Mouse (Mus musculus): ENCODE measurements around the gene Duox2. TPM values are rescaled to one million over a fixed set of nuclear protein-coding genes. Genes with fewer than 3 reads are reported as not detected.

The Duox2 gene
- polyA plus RNA-seq, 1 experiment from 2014 or later: 0.07 TPM

- 4% methylated on average over 7 of the region's 7 CpGs for WGBS
- Histone ChIP-seq H3K36me3 (ENCODE audit: control insufficient read depth, insufficient read depth, low read length) (no peaks in the 10 kb centered on the region), H3K4me3 (ENCODE audit: control insufficient read depth in 1 of 2, insufficient read depth in 1 of 2, low read depth in 1 of 2, low read length in 2 of 2) (no peak overlapping the region), H3K4me2 (ENCODE audit: low read length) (no peak overlapping the region), H3K9ac (ENCODE audit: low read length) (no peak overlapping the region), H3K4me1 (ENCODE audit: control insufficient read depth in 2 of 2, insufficient read depth in 2 of 2, low read length in 2 of 2) (peaks cover 7 to 24% of the 10 kb centered on the region in 2 experiments; a peak in 3 of 4 replicates), H3K27ac (replicated peaks in 1 of 2; ENCODE audit: control insufficient read depth in 1 of 2, insufficient read depth in 1 of 2, low read depth in 2 of 2, low read length in 2 of 2) (no peak overlapping the region), H3K27me3 (ENCODE audit: control insufficient read depth, insufficient read depth, low read length) (peaks cover 74% of the 10 kb centered on the region), H3K9me3 (ENCODE audit: control insufficient read depth, low read length) (no peaks in the 10 kb centered on the region)
- ATAC-seq (ENCODE audit: insufficient number of reproducible peaks, insufficient read depth, low FRiP score, low read depth): no peak
Observed at GRCm38 (mm10) chr2:122294916-122295315, 3.3 kb downstream of the Duox2 start.

DNA sequence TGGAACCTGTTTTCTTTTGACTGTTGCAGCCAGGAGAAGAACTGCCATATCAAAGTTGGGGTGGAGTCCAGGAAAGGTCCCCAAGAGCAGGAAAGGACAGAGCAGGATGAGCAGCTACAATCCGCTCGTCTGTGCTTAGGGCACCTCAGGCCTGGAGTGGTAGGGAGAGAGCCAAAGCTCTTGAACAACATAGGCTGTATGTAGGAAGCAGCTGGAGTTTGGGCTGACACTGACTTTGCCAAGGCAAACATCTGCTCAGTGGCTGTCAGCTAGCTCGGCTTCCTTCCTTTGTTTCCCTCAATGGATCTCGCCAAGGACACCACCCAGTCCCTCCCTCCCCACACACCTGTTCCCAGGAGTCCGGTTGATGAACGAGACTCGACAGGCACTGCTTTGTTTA, 12.1 kb downstream of the Duox2 start:
- H3K27ac ChIP-seq (replicated peaks in 1 of 2; ENCODE audit: control insufficient read depth in 1 of 2, insufficient read depth in 1 of 2, low read depth in 2 of 2, low read length in 2 of 2): peak overlapping the region in 1 of 2 experiments; percentile 42; a peak in 2 of 4 replicates
- 53% methylated on average over 7 of the region's 7 CpGs for WGBS
- H3K4me1 ChIP-seq (ENCODE audit: control insufficient read depth in 2 of 2, insufficient read depth in 2 of 2, low read length in 2 of 2): peaks cover 6 to 7% of the 10 kb centered on the region in 2 experiments; a peak in 3 of 4 replicates
- no peak overlapping the region for H3K4me3 ChIP-seq (ENCODE audit: control insufficient read depth in 1 of 2, insufficient read depth in 1 of 2, low read depth in 1 of 2, low read length in 2 of 2)
- H3K9ac ChIP-seq (ENCODE audit: low read length): no peak overlapping the region
- no peaks in the 10 kb centered on the region for H3K27me3 ChIP-seq (ENCODE audit: control insufficient read depth, insufficient read depth, low read length)
- no peaks in the 10 kb centered on the region for H3K36me3 ChIP-seq (ENCODE audit: control insufficient read depth, insufficient read depth, low read length)
- no peaks in the 10 kb centered on the region for H3K9me3 ChIP-seq (ENCODE audit: control insufficient read depth, low read length)
- H3K4me2 ChIP-seq (ENCODE audit: low read length): no peak overlapping the region
- peak; percentile 79 for ATAC-seq (ENCODE audit: insufficient number of reproducible peaks, insufficient read depth, low FRiP score, low read depth)

DNA sequence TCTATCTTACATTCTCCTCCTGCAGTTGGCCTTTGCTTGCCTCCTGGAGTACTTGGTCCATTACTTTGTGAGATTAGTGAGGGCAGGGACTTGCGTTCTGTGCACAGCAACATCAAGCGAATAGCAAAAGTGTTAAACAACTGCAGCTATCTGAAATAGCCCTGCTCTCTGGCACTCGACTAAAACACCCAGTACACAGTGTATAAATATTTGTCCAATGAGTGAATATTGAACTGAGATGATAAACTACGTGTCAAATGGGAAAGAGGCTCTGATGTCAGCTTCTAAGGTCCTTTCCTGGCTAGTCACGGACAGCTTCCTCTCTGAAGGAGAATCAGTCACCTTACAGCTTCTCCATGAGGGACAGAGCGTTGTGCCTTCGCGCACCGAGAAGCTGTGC, 14.2 kb downstream of the Duox2 start:
- H3K27ac ChIP-seq (replicated peaks in 1 of 2; ENCODE audit: control insufficient read depth in 1 of 2, insufficient read depth in 1 of 2, low read depth in 2 of 2, low read length in 2 of 2): no peak overlapping the region
- H3K27me3 ChIP-seq (ENCODE audit: control insufficient read depth, insufficient read depth, low read length): no peaks in the 10 kb centered on the region
- H3K4me1 ChIP-seq (ENCODE audit: control insufficient read depth in 2 of 2, insufficient read depth in 2 of 2, low read length in 2 of 2): peaks cover 6 to 7% of the 10 kb centered on the region in 2 experiments; a peak in 3 of 4 replicates
- no peak overlapping the region for H3K4me2 ChIP-seq (ENCODE audit: low read length)
- no peak for ATAC-seq (ENCODE audit: insufficient number of reproducible peaks, insufficient read depth, low FRiP score, low read depth)
- H3K9me3 ChIP-seq (ENCODE audit: control insufficient read depth, low read length): no peaks in the 10 kb centered on the region
- WGBS: 75% methylated on average over 9 of the region's 9 CpGs
- H3K36me3 ChIP-seq (ENCODE audit: control insufficient read depth, insufficient read depth, low read length): no peaks in the 10 kb centered on the region
- H3K9ac ChIP-seq (ENCODE audit: low read length): no peak overlapping the region
- H3K4me3 ChIP-seq (ENCODE audit: control insufficient read depth in 1 of 2, insufficient read depth in 1 of 2, low read depth in 1 of 2, low read length in 2 of 2): no peak overlapping the region

GRCm38 (mm10) chr2:122278769-122279168, 19.5 kb downstream of the Duox2 start:
- Histone ChIP-seq H3K27me3 (ENCODE audit: control insufficient read depth, insufficient read depth, low read length) (no peaks in the 10 kb centered on the region), H3K9me3 (ENCODE audit: control insufficient read depth, low read length) (no peaks in the 10 kb centered on the region), H3K27ac (replicated peaks in 1 of 2; ENCODE audit: control insufficient read depth in 1 of 2, insufficient read depth in 1 of 2, low read depth in 2 of 2, low read length in 2 of 2) (no peak overlapping the region), H3K4me2 (ENCODE audit: low read length) (no peak overlapping the region), H3K9ac (ENCODE audit: low read length) (no peak overlapping the region), H3K4me1 (ENCODE audit: control insufficient read depth in 2 of 2, insufficient read depth in 2 of 2, low read length in 2 of 2) (no peaks in the 10 kb centered on the region), H3K36me3 (ENCODE audit: control insufficient read depth, insufficient read depth, low read length) (no peaks in the 10 kb centered on the region), H3K4me3 (ENCODE audit: control insufficient read depth in 1 of 2, insufficient read depth in 1 of 2, low read depth in 1 of 2, low read length in 2 of 2) (no peak overlapping the region)
- no peak for ATAC-seq (ENCODE audit: insufficient number of reproducible peaks, insufficient read depth, low FRiP score, low read depth)
- 68% methylated on average over 3 of the region's 3 CpGs for WGBS

DNA sequence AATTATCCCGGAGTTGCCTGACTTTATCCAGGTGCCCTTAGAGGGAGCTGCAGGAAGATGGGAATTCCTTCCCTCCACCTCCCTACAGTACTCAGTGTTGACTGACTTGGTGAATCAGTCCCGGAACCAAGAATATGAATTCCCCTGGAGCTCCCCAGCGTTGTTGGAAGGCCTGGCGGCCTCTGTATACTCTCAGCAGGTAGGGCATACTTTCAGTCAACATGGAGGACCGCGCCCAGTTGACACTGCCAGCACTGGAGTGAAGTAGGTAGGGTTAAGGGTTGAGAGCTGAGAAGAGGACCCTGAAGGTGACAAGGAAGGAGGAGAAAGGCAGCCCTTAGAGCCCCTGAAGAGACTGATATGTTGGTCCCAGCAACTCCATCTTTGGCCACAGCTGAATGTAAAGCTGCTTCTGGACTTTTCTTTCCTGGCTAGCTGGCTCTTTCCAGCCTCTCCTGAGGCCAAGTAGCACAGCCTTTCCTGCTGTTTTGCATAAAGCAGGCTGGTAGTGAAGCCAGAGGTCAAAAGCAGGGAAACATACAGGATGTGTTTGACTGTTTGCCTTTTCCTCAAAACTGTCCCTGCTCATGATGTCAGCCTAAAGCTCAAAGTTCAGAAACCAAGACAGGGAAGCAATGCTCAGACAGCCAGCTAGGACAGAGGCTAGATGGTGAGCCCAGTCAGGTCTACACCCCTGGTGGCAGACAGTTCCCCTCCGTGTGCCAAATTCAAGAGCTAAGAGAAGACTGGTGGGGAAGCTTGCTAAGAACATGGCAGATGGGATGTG, 31.6 kb downstream of the Duox2 start:
- no peak for ATAC-seq (ENCODE audit: insufficient number of reproducible peaks, insufficient read depth, low FRiP score, low read depth)
- WGBS: 90% methylated on average over 7 of the region's 7 CpGs

GRCm38 (mm10) chr2:122264690-122265089, 33.6 kb downstream of the Duox2 start:
- H3K9ac ChIP-seq (ENCODE audit: low read length): no peak overlapping the region
- no peak for ATAC-seq (ENCODE audit: insufficient number of reproducible peaks, insufficient read depth, low FRiP score, low read depth)
- H3K4me2 ChIP-seq (ENCODE audit: low read length): no peak overlapping the region
- no peaks in the 10 kb centered on the region for H3K4me1 ChIP-seq (ENCODE audit: control insufficient read depth in 2 of 2, insufficient read depth in 2 of 2, low read length in 2 of 2)
- H3K4me3 ChIP-seq (ENCODE audit: control insufficient read depth in 1 of 2, insufficient read depth in 1 of 2, low read depth in 1 of 2, low read length in 2 of 2): no peak overlapping the region
- H3K9me3 ChIP-seq (ENCODE audit: control insufficient read depth, low read length): no peaks in the 10 kb centered on the region
- H3K27ac ChIP-seq (replicated peaks in 1 of 2; ENCODE audit: control insufficient read depth in 1 of 2, insufficient read depth in 1 of 2, low read depth in 2 of 2, low read length in 2 of 2): no peak overlapping the region
- 80% methylated on average over 3 of the region's 3 CpGs for WGBS
- peaks cover 27% of the 10 kb centered on the region for H3K36me3 ChIP-seq (ENCODE audit: control insufficient read depth, insufficient read depth, low read length)
- no peaks in the 10 kb centered on the region for H3K27me3 ChIP-seq (ENCODE audit: control insufficient read depth, insufficient read depth, low read length)

More for the DNA sequence above, 31.6 kb downstream of the Duox2 start:
- Histone ChIP-seq H3K4me2 (ENCODE audit: low read length) (no peak overlapping the region), H3K27me3 (ENCODE audit: control insufficient read depth, insufficient read depth, low read length) (no peaks in the 10 kb centered on the region), H3K27ac (replicated peaks in 1 of 2; ENCODE audit: control insufficient read depth in 1 of 2, insufficient read depth in 1 of 2, low read depth in 2 of 2, low read length in 2 of 2) (no peak overlapping the region), H3K9me3 (ENCODE audit: control insufficient read depth, low read length) (no peaks in the 10 kb centered on the region), H3K4me1 (ENCODE audit: control insufficient read depth in 2 of 2, insufficient read depth in 2 of 2, low read length in 2 of 2) (no peaks in the 10 kb centered on the region), H3K36me3 (ENCODE audit: control insufficient read depth, insufficient read depth, low read length) (peaks cover 14% of the 10 kb centered on the region; the same call in 1 of the 2 replicates), H3K9ac (ENCODE audit: low read length) (no peak overlapping the region), H3K4me3 (ENCODE audit: control insufficient read depth in 1 of 2, insufficient read depth in 1 of 2, low read depth in 1 of 2, low read length in 2 of 2) (no peak overlapping the region)

DNA sequence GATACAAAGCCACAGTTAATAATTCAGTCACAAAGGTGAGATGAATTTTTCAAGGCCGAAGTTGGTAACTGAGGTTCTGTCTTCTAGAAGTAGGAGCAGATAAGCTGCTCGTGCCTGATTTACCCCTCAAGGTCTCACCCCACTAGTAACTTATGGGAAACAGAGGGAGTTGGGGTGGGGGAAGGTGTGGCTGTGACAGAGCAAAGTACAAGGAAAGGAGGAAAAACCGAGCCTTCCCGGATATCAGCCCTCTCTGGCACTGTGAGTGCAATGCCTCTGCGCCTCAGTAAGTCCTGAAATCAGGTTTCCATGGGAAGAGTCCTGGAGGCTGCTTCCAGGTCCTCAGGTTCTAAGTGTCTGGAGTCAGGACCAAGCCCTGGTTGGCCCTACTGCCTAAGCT, 37.5 kb downstream of the Duox2 start:
- Histone ChIP-seq H3K4me3 (ENCODE audit: control insufficient read depth in 1 of 2, insufficient read depth in 1 of 2, low read depth in 1 of 2, low read length in 2 of 2) (no peak overlapping the region), H3K4me2 (ENCODE audit: low read length) (no peak overlapping the region), H3K36me3 (ENCODE audit: control insufficient read depth, insufficient read depth, low read length) (peaks cover 56% of the 10 kb centered on the region), H3K4me1 (ENCODE audit: control insufficient read depth in 2 of 2, insufficient read depth in 2 of 2, low read length in 2 of 2) (no peaks in the 10 kb centered on the region), H3K9me3 (ENCODE audit: control insufficient read depth, low read length) (no peaks in the 10 kb centered on the region), H3K9ac (ENCODE audit: low read length) (no peak overlapping the region), H3K27me3 (ENCODE audit: control insufficient read depth, insufficient read depth, low read length) (no peaks in the 10 kb centered on the region), H3K27ac (replicated peaks in 1 of 2; ENCODE audit: control insufficient read depth in 1 of 2, insufficient read depth in 1 of 2, low read depth in 2 of 2, low read length in 2 of 2) (no peak overlapping the region)
- no peak for ATAC-seq (ENCODE audit: insufficient number of reproducible peaks, insufficient read depth, low FRiP score, low read depth)
- 81% methylated on average over 5 of the region's 5 CpGs for WGBS

DNA sequence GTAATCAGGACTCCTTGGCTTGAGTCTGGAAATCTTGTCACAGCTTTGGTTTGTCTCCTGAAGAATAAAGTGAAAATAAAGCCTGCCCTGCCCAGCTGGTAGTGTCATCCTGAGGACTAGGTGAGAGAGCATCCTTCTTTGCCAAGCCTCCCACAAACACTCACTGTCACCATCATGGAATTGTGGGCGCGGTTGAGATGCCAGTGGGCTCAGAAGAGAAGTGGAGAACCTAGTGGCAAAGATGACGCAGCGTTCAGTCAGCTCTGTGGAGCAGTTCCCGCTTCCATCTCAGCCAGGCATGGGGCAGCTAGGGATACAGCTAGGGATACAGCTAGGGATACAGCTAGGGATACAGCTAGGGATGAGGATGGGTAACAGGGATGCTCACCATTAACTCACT, 42.3 kb downstream of the Duox2 start:
- H3K9ac ChIP-seq (ENCODE audit: low read length): no peak overlapping the region
- peaks cover 47% of the 10 kb centered on the region for H3K36me3 ChIP-seq (ENCODE audit: control insufficient read depth, insufficient read depth, low read length)
- no peak overlapping the region for H3K4me2 ChIP-seq (ENCODE audit: low read length)
- no peaks in the 10 kb centered on the region for H3K4me1 ChIP-seq (ENCODE audit: control insufficient read depth in 2 of 2, insufficient read depth in 2 of 2, low read length in 2 of 2)
- no peaks in the 10 kb centered on the region for H3K27me3 ChIP-seq (ENCODE audit: control insufficient read depth, insufficient read depth, low read length)
- H3K27ac ChIP-seq (replicated peaks in 1 of 2; ENCODE audit: control insufficient read depth in 1 of 2, insufficient read depth in 1 of 2, low read depth in 2 of 2, low read length in 2 of 2): no peak overlapping the region
- WGBS: 92% methylated on average over 5 of the region's 5 CpGs
- H3K9me3 ChIP-seq (ENCODE audit: control insufficient read depth, low read length): no peaks in the 10 kb centered on the region
- no peak for ATAC-seq (ENCODE audit: insufficient number of reproducible peaks, insufficient read depth, low FRiP score, low read depth)
- H3K4me3 ChIP-seq (ENCODE audit: control insufficient read depth in 1 of 2, insufficient read depth in 1 of 2, low read depth in 1 of 2, low read length in 2 of 2): no peak overlapping the region

All from heart, embryonic 14.5 days (tissue).